Mouse (Mus musculus): Measurements from ENCODE around the gene Sf3b4.

The Sf3b4 gene

GRCm38 (mm10) chr3:96172197-96173178, at the start of gene Sf3b4:
TSS of gene Sf3b4 (plus strand) at chr3:96172332.
- peak; percentile 83 for DNase-seq

- no peak for DNase-seq
Measured at GRCm38 (mm10) chr3:96124235-96124634, 47.9 kb upstream of the Sf3b4 start.

GRCm38 (mm10) chr3:96128128-96128527, 44.0 kb upstream of the Sf3b4 start:
- no peak for DNase-seq

- DNase-seq, result no peak
Measured at GRCm38 (mm10) chr3:96132478-96132877, 39.7 kb upstream of the Sf3b4 start.

GRCm38 (mm10) chr3:96133327-96133905, 38.7 kb upstream of the Sf3b4 start:
- no peak for DNase-seq

GRCm38 (mm10) chr3:96135011-96135410, 37.1 kb upstream of the Sf3b4 start:
- DNase-seq, result no peak

GRCm38 (mm10) chr3:96147950-96148349, 24.2 kb upstream of the Sf3b4 start:
- peak; percentile 39 for DNase-seq

- no peak for DNase-seq
Measured at GRCm38 (mm10) chr3:96151836-96152235, 20.3 kb upstream of the Sf3b4 start.

GRCm38 (mm10) chr3:96152611-96153010, 19.5 kb upstream of the Sf3b4 start:
- no peak for DNase-seq

- DNase-seq, result no peak
Measured at GRCm38 (mm10) chr3:96155501-96155900, 16.6 kb upstream of the Sf3b4 start.

GRCm38 (mm10) chr3:96159820-96160219, 12.3 kb upstream of the Sf3b4 start:
- DNase-seq, result no peak

- peak; percentile 50 for DNase-seq
Measured at GRCm38 (mm10) chr3:96160222-96160802, 11.8 kb upstream of the Sf3b4 start.

GRCm38 (mm10) chr3:96160803-96161516, 11.2 kb upstream of the Sf3b4 start:
- DNase-seq, result peak; percentile 78

GRCm38 (mm10) chr3:96161869-96162840, 10.0 kb upstream of the Sf3b4 start, which contains the start of gene Mtmr11:
TSS of gene Mtmr11 (plus strand) at chr3:96162004.
- DNase-seq, result peak; percentile 38

- DNase-seq, result no peak
Measured at GRCm38 (mm10) chr3:96163040-96163439, 9.1 kb upstream of the Sf3b4 start.

- no peak for DNase-seq
Measured at GRCm38 (mm10) chr3:96168466-96169158, 3.5 kb upstream of the Sf3b4 start.

GRCm38 (mm10) chr3:96170276-96170675, 1.9 kb upstream of the Sf3b4 start:
- DNase-seq, result no peak

- DNase-seq, result no peak
Measured at GRCm38 (mm10) chr3:96170976-96171545, 1.1 kb upstream of the Sf3b4 start.

GRCm38 (mm10) chr3:96171583-96172196, 442 bp upstream of the Sf3b4 start:
- DNase-seq, result no peak

GRCm38 (mm10) chr3:96173185-96173584, 1.1 kb downstream of the Sf3b4 start:
- DNase-seq, result no peak
